Mouse (Mus musculus): ENCODE measurements around the gene Chrm3.

DNA sequence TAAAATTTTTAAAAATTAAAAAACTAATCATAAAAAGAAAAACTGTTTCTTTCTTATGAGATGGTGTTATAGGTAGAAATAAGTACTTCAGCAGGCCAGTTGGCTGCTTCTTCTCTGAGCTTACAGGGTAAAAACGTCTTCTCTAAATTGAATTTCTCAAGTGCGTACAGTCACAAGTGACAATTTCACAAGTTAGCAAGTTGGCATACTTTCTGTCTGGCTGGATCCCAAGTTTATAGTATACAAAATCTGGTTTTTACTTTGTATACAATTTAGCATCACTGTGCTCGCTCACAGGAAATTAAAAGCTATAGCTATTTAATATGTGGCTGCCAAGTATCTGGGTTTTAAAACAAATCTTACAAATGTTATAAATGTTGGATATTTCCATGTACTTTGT is 172.7 kb downstream of the Chrm3 start:
- TF ChIP-seq CTCF (IDR thresholded peaks at IDR 0.05; ENCODE audit: borderline replicate concordance, insufficient read depth, low read length) (no peak), POLR2A (IDR thresholded peaks at IDR 0.05; ENCODE audit: low read depth, low read length) (no peak)

Data from embryonic fibroblast, embryonic 13.5 days (primary cell).